Mouse (Mus musculus) brown adipose tissue, adult 24 weeks (tissue): ENCODE data around the gene Slc8a3. TPM values are rescaled to one million over a fixed set of nuclear protein-coding genes. Genes with fewer than 3 reads are reported as not detected.

ENCODE experiments used
- H3K27ac ChIP-seq: fragments of 200-500 bp; replicated peaks from 2 replicates; pipeline ENCODE4 v1.5.1; 2012; ENCODE audit warnings: low read depth, mild to moderate bottlenecking, low read length
- H3K4me1 ChIP-seq: fragments of 200-500 bp; 2 replicates; pipeline ENCODE4 v1.6.1; 2012; ENCODE audit warnings: low read length, mixed read lengths; ENCODE audit not compliant: control insufficient read depth, insufficient read depth, insufficient read length
- H3K4me3 ChIP-seq: fragments of 200-500 bp; 2 replicates; pipeline ENCODE4 v1.5.1; 2012; ENCODE audit warnings: low read depth, mild to moderate bottlenecking, low read length, moderate library complexity; ENCODE audit not compliant: insufficient read depth
- polyA plus RNA-seq: library from polyadenylated mRNA; stranded (reverse); fragments of >200 nt; gene quantifications from 2 replicates; pipeline ENCODE4 v1.2.4, GENCODE M21; 2012; ENCODE audit not compliant: missing spikeins, insufficient read depth, insufficient read length

Slc8a3 gene
- polyA plus RNA-seq, 1 experiment, result 0.20 TPM

GRCm38 (mm10) chr12:81152082-81152481, 180.9 kb downstream of the Slc8a3 start:
- no peak overlapping the region for H3K4me3 ChIP-seq
- no peaks in the 10 kb centered on the region for H3K4me1 ChIP-seq
- no peak overlapping the region for H3K27ac ChIP-seq

- no peaks in the 10 kb centered on the region for H3K4me1 ChIP-seq
- H3K27ac ChIP-seq, result no peak overlapping the region
- H3K4me3 ChIP-seq, result no peak overlapping the region
These were observed 182.1 kb downstream of the Slc8a3 start for GRCm38 (mm10) chr12:81150917-81151316.

- Histone ChIP-seq H3K4me3 (no peak overlapping the region), H3K27ac (no peak overlapping the region), H3K4me1 (no peaks in the 10 kb centered on the region)
These were observed 185.0 kb downstream of the Slc8a3 start for GRCm38 (mm10) chr12:81147956-81148355.

Other genes starting within 250 kb of the Slc8a3 start
- gene Gm4787, start 46.3 kb upstream of the Slc8a3 start, polyA plus RNA-seq, result 0.46 TPM in 1 of 2 replicates, not detected in the other
- gene Adam4, start 88.8 kb upstream of the Slc8a3 start, polyA plus RNA-seq, result not detected in 2 replicates
- gene Cox16, start 151.9 kb upstream of the Slc8a3 start, polyA plus RNA-seq, result 222 and 256 TPM in 2 replicates
- gene Gm20498, start 199.7 kb upstream of the Slc8a3 start, polyA plus RNA-seq, result 23.9 and 26.1 TPM in 2 replicates
- gene Synj2bp, start 199.7 kb upstream of the Slc8a3 start, polyA plus RNA-seq, result 46.9 and 57.5 TPM in 2 replicates
- not detected in 2 replicates for gene Adam21, start 235.3 kb upstream of the Slc8a3 start, polyA plus RNA-seq